Mouse (Mus musculus): ENCODE measurements around the gene Elmo1. TPM values are rescaled to one million over a fixed set of nuclear protein-coding genes. Genes with fewer than 3 reads are reported as not detected.

The Elmo1 gene
- total RNA-seq, 4 experiments from 2014 or later, result 71.7 to 78.6 (median 74.5) TPM

DNA sequence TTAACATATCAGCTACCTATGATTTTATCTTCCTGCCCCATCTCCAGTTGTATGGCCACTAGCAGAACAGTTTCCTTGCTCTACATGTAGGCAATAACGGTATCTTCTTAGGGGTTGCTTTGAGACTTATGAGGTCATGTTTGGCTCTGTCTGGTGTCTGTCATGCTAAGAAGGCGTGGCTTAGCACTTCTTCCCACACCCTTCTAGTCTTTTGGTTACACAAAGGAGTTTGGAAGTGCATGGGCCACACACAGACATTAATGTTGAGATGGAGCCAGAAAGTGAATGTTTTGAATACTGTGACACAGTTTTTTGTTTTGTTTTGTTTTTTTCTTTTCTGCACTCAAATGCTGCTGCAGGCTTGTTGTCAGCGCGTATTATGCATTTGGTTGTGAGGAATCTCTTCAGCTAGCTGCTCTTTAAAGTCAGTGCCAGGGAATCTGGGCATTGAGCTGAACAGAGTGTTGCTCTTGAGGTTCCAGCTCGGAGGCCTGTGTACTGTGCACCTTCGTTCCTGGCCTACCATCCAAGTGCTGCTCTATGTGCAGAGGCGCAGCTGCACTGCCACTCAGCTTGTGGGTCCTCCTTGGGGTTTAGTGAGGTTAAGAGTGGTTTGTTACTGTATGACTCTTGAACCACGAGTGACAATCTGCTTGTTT is 31.1 kb downstream of the Elmo1 start:
- DNase-seq (ENCODE audit: low spot score in 2 of 2), result no peak

DNA sequence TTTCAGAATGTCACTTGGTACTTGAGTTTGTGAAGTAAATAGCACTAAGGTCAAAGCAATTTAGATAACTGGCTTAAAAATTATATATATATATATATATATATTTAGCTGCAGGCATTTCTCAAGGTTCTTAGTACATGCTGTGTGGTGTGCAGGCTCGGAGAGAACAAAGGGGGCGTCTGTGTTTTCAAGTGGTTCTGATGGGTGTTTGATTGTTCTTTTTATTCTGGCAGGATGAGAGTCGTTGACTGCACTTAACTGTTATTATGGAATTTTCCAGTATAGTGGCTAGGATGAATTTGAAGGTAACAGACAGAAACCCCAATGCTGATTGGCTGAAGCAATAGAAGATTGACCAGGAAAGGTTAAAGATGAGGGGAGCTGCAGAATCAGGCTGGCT is 33.6 kb downstream of the Elmo1 start:
- DNase-seq (ENCODE audit: low spot score in 2 of 2), result no peak

DNA sequence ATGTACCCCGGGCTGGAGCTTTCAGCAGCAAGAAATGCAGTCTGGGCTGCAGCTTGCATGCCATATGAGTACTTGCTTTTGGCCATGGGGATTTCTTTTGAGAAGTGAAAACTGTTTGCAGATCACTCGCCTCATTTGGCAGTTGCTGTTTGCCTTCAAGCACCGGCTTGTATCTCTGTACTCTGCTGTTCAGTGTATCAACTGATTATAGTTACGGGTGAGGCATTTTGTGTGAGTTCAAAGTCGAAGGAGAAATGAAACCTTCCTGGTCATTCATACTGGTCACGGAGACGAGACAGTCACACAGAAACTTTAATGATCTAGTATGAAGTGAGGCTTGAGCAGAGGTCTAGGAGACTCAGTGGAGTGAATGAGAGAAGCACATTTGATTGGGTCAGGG is 34.6 kb downstream of the Elmo1 start:
- no peak for DNase-seq (ENCODE audit: low spot score in 2 of 2)

DNA sequence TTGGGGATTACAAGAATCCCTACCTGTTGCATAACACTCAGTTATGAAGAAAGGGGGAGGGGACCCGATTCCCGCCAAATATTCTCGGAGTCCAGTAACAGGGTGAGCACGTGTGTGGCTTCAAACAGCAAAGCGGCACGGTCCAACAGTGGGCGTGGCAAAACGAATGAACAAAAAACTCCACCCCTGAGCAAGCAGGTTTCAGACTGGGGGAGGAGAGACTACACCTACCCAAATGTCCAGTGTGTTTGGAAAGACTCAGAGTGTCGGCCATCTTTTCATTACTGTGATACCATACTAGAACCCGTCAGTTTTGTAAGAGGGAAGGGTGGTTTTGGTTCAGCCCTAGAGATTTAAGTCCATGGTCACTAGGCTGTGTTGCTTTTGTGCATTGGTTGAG is 35.4 kb downstream of the Elmo1 start:
- DNase-seq (ENCODE audit: low spot score in 2 of 2), result no peak

DNA sequence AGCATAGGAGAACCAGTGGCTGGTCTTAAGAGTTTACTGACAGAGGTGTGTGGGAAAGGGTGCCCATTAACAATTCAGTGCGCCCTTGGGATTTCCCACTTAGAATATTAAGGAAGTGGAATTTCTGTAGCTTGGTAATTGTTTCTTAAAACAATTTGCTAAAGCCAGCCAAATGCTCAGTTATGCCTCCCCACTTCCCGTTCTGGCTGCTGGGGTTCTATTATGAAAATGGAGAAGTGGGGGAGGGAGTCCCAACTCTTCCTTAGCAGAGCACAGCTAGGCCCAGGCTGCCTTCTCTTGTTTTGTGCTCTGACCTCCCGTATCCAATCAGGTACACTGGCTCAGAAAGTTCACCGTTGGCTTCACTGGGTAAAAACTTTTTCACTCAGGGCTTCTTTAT is 37.2 kb downstream of the Elmo1 start:
- no peak for DNase-seq (ENCODE audit: low spot score in 2 of 2)

DNA sequence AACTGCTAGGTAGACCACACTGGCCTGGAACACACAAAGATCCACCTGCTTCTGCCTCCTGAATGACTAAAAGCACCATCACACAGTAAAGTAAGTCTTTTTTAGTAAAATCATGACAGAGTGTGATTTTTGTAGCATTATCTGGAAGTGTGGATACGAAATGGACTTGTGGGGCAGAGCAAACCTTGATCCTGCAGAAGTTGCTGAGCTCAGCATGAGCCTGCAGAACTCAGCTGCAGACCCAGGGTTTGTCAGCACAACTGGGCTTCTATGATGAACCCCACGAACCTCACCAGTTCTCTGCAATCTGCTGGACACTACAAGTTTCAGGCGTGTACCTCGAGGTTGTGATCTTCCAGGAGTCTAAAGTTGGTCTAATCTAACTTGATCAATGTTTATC is 37.7 kb downstream of the Elmo1 start:
- no peak for DNase-seq (ENCODE audit: low spot score in 2 of 2)

DNA sequence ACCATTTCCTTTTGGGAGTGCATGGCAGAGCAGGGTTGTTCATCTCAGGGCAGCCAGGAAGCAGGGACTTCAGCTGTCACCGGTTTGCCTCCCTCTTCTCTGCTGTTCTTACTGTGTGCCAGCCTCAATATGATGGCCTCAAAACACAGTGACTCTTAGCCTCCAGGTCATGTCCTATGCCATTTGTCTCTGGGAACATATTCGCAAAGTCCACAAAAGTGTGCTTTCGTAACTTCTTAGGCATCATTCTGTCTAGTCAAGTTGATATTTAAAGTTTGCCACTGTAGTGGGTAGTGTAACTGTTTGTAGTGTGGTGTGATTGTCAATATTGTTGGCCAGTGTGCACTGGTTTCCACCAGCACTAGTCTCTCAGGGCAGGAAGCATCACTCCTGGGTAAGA is 40.3 kb downstream of the Elmo1 start:
- DNase-seq (ENCODE audit: low spot score in 2 of 2), result no peak

DNA sequence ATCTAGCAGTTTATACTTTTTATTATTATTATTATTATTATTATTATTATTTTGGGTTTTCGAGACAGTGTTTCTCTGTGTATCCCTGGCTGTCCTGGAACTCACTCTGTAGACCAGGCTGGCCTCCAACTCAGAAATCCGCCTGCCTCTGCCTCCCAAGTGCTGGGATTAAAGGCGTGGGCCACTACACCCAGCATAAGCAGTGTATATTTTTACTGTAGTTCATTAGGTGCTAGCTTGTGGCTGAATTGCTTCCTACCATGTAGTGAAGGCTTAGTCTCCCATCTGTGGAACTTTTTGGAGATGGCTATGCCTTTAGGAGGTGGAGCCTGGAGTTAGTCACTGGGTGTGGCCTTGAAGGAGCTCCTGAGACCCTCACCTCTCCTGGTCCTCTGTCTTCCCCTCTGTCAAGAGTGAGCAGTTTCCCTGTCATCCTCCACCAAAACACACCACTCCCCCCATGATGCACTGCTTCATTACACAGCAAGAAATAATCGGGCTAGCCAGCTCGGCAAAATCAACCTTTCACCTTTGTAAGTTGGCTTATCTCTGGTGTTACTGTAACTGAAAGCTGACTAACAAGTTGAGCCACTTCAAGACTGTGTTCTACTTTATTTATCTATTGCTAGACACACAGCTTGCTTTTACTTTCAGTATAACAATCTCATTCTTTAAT is 41.1 kb downstream of the Elmo1 start:
- DNase-seq (ENCODE audit: low spot score in 2 of 2), result no peak

DNA sequence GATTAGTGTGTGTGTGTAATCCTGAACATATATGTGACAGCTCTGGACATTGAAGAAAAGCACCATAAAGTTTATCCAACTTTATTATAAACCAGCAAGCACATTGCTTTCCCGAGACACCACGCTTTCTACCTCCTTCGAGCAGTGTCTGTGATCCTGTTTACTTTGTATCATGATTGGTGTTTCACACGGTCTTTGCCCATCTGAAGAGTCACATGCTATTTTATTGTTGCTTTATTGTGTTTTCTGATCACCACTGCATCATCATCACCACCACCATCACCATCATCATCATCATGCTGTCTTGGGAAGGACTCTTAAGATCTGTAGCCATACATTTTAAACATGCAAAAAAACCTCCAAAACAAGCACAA is 41.6 kb downstream of the Elmo1 start:
- DNase-seq (ENCODE audit: low spot score in 2 of 2), result no peak

DNA sequence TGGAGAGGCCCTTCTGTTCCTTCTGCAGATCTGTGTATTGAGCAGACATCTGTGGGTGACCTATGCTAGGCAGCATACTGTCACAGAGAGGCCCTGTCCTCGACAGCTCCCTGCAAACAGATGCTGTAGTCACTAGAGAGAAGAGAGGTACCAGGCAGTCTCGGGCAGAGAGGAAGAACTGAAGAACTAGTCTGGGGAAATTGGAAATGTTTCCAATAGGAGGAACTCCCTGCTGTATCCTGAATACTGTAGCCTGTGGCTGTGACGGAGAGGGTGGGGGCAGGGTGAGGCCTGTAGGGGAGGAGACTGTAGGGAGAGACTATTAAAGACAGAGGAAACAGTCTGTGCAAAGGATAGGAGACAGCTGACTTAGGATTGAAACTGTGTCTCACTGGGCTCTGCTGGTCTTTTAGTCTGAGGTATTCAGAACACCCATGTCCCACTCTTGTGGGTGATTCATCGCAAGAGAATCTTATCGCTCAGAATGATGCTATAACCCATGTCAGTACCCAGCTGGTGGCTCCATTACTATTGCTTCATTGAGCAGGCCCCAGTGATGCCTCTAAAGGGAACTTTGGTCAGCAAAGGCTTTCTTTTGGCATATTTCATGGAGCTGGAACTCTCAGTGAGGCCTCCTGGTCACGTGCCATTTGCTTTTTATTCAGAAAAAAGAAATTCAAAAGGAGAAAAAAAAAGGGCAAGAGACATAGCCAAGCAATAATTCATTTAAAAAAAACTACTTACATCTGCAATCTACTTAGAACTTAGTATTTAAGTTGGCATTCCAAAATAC is 43.4 kb downstream of the Elmo1 start:
- DNase-seq (ENCODE audit: low spot score in 2 of 2), result no peak

DNA sequence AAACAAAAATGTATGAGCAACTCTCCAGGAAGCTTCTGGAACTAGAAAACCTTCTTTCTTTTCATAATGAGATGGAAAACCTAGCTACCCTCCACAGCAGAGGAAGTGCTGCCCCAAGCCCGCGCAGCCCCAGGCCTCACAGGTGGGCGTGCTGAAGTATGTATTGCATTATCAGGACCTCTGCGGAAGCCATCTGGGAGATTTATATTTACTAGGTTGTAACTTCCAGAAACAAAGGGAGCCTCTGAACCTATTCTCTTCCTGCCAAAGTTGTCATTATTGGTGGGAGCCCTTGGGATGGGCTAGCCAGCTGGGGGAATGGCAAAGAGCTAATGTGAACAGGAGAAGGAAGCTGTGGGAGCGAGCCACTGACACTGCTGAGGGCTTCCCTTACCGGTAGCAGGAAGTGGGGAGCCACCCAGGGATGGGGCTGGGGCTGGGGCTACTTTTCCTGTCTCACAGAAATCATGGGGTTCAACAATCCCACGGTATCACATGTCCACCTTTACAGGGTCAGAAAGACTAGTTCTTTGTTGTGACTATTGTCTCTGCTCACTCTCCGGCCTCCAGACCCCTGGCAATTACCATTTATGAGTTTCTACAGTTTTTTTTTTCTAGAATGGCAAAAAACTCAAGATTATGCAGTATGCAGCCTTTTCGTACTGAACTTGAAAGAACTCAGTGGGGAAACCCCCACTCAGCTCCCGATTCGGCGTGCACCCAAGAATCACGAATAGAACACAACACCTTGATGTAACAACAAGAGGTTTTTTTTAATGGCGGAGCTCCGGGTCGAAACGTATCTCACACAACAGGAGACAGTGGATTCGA is 44.2 kb downstream of the Elmo1 start:
- no peak for DNase-seq (ENCODE audit: low spot score in 2 of 2)

DNA sequence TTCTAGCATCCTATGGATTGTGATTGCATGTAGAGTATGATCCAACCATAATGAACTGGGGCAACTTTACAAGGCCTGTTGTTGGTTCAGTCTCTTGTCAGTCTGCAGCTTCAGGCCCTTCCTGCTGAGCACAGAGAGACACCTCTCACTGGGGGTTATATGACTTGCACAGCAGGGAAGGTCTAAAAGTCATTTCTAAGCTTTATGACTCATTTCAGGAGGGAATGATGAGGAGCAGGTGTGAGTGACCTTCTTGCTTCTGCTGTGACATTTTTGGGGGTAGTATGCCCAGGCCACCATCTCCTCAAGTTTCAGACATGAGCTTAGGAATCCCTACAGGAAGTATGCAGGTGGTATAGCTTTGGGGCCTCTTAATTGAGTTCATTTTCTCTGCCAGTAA is 46.4 kb downstream of the Elmo1 start:
- no peak for DNase-seq (ENCODE audit: low spot score in 2 of 2)

DNA sequence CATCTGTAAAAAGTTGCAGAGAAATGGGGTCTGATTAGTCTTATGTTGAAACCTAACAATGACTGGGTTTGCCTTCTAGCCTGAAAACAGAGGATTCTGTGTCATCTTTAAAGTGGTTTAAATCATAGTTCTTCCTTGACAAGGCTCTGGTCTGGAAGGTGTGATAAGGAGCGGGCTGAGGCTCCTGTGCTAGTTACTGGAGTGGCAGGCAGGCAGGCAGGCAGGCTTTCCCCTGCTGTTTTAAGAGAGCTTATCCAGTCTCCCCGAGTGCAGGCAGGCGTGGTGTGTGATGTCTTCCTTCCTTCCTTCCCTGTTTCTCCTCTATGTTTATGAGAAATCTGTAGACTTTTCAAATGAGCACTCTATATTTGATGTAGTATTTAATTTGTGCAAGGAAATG is 48.1 kb downstream of the Elmo1 start:
- no peak for DNase-seq (ENCODE audit: low spot score in 2 of 2)

DNA sequence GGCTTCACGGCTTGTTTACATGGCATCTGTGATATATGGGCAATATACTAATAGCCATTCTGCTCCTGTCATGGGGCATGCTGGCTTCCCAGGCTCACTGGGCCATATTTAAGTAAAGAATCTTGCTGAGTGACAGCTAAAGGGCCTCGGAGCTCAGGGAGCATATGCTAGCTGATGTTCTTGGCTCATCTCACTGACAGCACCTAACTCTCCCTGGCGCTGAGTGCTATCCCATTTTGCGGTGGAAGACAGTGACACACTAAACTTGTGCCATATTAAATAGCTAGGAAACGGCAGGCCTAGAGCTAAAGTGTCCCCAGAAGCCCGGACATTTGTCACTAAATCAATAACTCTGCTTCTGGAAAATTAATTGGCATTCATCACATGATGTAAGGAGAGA is 48.7 kb downstream of the Elmo1 start:
- no peak for DNase-seq (ENCODE audit: low spot score in 2 of 2)

DNA sequence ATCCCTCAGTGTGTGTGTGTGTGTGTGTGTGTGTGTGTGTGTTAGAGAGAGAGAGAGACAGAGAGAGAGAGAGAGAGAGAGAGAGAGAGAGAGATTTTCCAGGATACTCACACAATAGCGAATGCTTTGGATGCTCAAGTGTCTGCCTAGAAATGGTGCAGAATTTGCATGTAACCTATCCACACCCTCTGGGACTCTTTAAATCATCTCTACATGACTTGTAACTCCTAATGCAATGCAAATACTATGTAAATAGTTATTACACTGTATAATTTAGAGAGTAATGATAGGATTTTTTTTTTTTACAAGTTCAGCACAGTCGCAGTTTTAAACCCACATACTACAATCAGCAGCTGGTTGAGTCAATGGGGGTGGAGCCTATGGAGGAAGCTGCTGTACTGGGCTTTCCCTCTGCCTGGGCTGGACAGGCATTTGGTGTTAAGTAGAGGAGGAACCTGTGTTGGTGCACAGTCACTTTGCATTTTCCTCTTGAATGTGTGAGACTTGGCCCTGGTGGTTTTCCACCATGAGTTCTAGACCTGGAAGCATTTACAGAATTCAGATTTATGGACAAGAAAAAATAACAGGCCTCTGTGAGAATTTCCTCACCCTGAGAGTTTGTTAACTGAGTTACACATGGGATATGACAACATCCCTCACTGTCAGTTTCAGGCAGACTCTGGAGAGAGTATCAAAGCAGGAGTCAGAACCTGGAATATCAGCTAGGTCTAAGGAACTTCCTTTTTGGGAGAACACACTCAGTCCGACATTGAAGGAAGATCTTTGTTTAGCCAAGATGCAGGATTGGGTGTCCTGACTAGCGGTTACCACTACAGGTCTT is 49.6 kb downstream of the Elmo1 start:
- no peak for DNase-seq (ENCODE audit: low spot score in 2 of 2)

DNA sequence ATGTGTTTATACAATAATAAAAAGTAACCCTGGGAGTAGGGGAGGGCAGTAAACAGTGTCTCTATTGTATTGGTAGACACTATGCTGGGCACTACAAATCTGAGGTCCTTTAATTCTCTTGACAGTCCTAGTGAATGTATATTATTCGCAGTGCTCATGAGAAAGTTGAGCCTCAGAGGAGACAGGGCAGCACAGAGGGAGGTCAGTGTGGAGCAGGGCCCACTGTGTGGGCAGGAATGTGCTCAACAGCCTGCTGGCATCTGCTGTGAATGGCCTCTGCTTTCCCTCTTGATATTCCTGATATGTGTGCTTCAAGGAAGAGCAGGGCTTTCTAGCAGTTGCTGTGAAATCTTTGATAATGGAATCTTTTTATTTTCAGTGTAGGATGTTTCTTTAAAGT is 52.2 kb downstream of the Elmo1 start:
- no peak for DNase-seq (ENCODE audit: low spot score in 2 of 2)

DNA sequence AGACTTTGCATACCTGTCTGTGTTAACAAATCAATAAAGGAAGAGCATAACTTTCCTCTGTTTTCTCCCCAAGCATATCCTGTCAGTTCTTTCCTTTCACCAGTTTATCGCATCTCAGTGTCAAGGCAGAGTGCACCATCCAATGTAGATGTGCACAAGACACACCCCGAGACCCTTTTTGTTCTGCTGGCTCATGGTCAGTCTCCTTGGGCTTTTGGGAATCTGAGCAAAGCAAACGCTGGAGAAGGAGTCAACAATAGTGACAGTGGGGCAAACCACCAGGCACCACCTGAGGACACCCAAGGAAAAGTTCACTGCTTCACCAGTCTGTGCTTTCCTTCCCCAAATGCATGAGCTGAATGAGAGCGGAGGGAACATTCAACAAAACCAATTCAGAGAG is 56.5 kb downstream of the Elmo1 start:
- DNase-seq (ENCODE audit: low spot score in 2 of 2), result no peak

DNA sequence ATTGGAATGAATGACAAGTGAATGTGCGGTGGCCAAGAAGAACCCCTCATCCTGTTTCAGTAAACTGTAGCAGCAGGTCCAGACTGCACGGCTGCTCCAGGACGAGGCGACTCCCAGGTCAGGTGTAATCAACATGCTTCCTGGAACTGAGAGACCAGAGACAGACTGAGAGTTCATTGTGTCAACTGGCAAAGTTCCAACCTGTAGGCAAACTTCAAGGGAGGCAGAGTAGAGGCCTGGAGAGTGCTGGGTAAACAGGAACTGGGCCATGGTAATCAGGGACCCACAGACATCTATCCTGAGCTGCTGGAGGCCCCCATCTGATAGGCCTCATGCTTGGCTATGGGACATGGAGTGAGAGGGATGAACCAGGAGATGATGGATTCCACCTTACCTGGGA is 57.3 kb downstream of the Elmo1 start:
- no peak for DNase-seq (ENCODE audit: low spot score in 2 of 2)

DNA sequence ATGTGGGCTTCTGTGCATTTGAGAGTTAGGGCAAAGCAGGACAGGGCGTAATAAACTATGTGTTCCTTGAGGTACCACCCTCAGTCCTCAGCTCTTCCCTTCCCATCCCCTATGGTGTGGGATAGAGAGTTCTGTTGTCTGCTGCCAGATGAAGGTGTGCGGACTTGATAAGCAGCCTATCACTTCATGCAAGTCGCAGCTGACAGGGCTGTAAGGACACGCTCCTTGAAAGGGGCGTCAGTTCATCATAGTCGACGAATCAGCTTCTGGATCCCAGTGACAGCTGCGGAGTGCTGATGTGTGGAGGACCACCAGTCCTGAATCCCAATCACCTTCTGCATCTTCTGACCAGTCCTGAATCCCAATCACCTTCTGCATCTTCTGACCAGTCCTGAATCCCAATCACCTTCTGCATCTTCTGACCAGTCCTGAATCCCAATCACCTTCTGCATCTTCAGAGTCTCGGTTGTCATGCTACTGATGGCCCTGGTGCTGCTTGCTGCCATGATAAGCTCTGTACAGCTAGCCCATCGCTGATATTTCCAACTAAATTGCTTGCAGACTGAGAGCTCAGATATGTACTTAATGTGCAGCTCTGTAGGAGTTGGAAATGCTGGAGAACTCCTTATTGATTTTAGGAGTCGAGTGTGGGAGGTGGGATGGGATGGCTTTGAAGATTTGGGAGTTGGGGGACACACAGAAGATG is 59.9 kb downstream of the Elmo1 start:
- no peak for DNase-seq (ENCODE audit: low spot score in 2 of 2)

DNA sequence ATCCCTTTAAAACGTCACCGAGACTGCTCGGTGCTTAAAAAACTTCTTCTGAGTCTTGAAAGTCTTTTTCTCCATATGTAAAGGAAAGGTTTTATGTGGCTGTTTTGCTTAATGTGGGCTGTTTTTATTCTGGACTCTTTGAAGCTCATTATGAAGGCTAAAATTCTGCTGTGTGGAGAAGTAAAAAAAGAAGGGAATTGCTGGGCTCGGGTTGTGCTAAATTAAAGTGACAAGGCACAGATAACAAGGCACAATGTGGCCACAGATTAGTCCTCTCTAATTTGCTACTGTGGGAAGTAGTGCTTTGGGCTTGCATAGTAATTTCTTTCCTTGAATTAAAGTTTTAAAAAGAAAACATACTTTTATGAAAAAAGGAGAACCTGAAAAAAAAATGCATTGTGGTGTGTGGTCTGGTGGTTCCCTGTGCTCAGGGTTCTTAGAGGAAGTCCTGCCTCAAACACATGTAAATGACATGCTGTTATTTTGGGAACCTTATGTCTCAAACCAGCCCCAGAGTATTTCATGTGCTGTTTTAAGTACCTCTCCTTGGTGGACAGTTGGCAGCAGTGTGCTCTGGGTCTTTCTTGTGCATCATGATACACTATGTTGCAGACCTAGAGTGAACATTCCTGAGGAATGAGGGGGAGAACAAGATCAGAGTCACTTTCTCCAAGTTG is 61.0 kb downstream of the Elmo1 start:
- DNase-seq (ENCODE audit: low spot score in 2 of 2), result no peak
